Mouse (Mus musculus) MEL (cell line): ENCODE results near the gene Clec14a.
"Not testable (repeated sequence)": the region's sequence is repeated elsewhere in the genome, so short reads cannot be mapped to it uniquely, and the experiment has no call there.

Experiments used
- CHD2 ChIP-seq: IDR thresholded peaks from 2 replicates; pipeline ENCODE4 v1.6.1; 2011; ENCODE audit warnings: low read length, improper control_type of control experiment
- CTCF ChIP-seq, 3 experiments: IDR thresholded peaks in 2 of 3; conservative IDR thresholded peaks in 1 of 3; 2 replicates each; pipeline ENCODE4 v1.5.1; 2011 to 2012; ENCODE audit warnings: low read length in 3 of 3, low read depth in 2 of 3, mild to moderate bottlenecking in 2 of 3, improper control_type of control experiment in 1 of 3, inconsistent platforms in 1 of 3, mixed read lengths in 1 of 3, moderate library complexity in 1 of 3; ENCODE audit not compliant: control insufficient read depth in 1 of 3, insufficient read depth in 1 of 3, poor library complexity in 1 of 3, severe bottlenecking in 1 of 3
- EP300 ChIP-seq, 2 experiments: IDR thresholded peaks; 2 replicates each; pipeline ENCODE4 v1.6.1; 2011; ENCODE audit warnings: improper control_type of control experiment in 2 of 2, low read length in 2 of 2, low read depth in 1 of 2, mild to moderate bottlenecking in 1 of 2
- GATA1 ChIP-seq: IDR thresholded peaks from 2 replicates; pipeline ENCODE4 v1.6.1; 2011; ENCODE audit warnings: low read depth, low read length, improper control_type of control experiment
- HCFC1 ChIP-seq: IDR thresholded peaks from 2 replicates; pipeline ENCODE4 v1.6.1; 2012; ENCODE audit warnings: low read depth, mild to moderate bottlenecking, inconsistent platforms, low read length, improper control_type of control experiment, moderate library complexity
- KAT2A ChIP-seq: conservative IDR thresholded peaks from 2 replicates; pipeline ENCODE4 v1.6.1; 2012; ENCODE audit warnings: low read depth, low read length, improper control_type of control experiment, inconsistent platforms
- MYC ChIP-seq: IDR thresholded peaks from 2 replicates; pipeline ENCODE4 v1.6.1; 2011; ENCODE audit warnings: low read depth, mild to moderate bottlenecking, low read length, improper control_type of control experiment, moderate library complexity
- POLR2A ChIP-seq, 2 experiments: IDR thresholded peaks; 2 replicates each; pipeline ENCODE4 v1.6.1; 2011 to 2012; ENCODE audit warnings: low read length in 2 of 2, mild to moderate bottlenecking in 2 of 2, control low read depth in 1 of 2, improper control_type of control experiment in 1 of 2, low read depth in 1 of 2, moderate library complexity in 1 of 2; ENCODE audit not compliant: control insufficient read depth in 1 of 2, insufficient read depth in 1 of 2, poor library complexity in 1 of 2
- POLR2AphosphoS2 ChIP-seq: IDR thresholded peaks from 2 replicates; pipeline ENCODE4 v1.6.1; 2011; ENCODE audit warnings: low read length, improper control_type of control experiment
- TAL1 ChIP-seq: IDR thresholded peaks from 2 replicates; pipeline ENCODE4 v1.6.1; 2012; ENCODE audit warnings: mild to moderate bottlenecking, inconsistent platforms, low read length, moderate library complexity, mixed read lengths
- USF1 ChIP-seq: IDR thresholded peaks from 2 replicates; pipeline ENCODE4 v1.6.1; 2014; ENCODE audit warnings: low read depth, mild to moderate bottlenecking, inconsistent platforms, low read length, improper control_type of control experiment, moderate library complexity
- ZC3H11A ChIP-seq: IDR thresholded peaks from 2 replicates; pipeline ENCODE4 v1.6.1; 2012; ENCODE audit warnings: low read depth, mild to moderate bottlenecking, inconsistent platforms, low read length, improper control_type of control experiment
- ZNF384 ChIP-seq: IDR thresholded peaks from 2 replicates; pipeline ENCODE4 v1.6.1; 2012; ENCODE audit warnings: low read depth, mild to moderate bottlenecking, inconsistent platforms, low read length, improper control_type of control experiment

DNA sequence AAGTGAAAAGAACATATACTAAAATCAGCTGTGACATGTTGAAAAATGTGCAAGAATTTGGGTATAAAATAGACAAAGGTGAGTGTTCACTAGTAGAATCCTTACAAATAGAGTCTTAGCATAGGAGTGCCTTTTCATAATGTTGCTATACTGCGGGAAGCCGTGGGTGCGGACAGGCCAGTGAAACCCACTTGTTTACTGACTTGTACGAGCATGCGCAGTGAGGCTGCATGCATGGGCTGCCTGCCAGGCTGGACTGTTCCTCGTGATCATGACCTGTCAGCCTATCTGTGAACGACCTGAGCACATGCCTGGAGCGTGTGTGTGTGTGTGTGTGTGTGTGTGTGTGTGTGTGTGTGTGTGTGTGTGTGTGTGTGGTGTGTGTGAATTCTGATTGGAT, 37.3 kb upstream of the Clec14a start:
- TF ChIP-seq POLR2AphosphoS2; CTCF (IDR thresholded peaks at IDR 0.05 in 2 of 3, conservative IDR thresholded peaks at IDR 0.05 in 1 of 3; ENCODE audit: control insufficient read depth in 1 of 3, insufficient read depth in 1 of 3, low read depth in 2 of 3, low read length in 3 of 3, poor library complexity in 1 of 3, severe bottlenecking in 1 of 3); KAT2A; ZNF384; ZC3H11A; MYC; EP300 (IDR thresholded peaks at IDR 0.05; ENCODE audit: low read depth in 1 of 2, low read length in 2 of 2); GATA1; CHD2; TAL1; USF1; POLR2A (IDR thresholded peaks at IDR 0.05; ENCODE audit: control insufficient read depth in 1 of 2, insufficient read depth in 1 of 2, low read depth in 1 of 2, low read length in 2 of 2, poor library complexity in 1 of 2); HCFC1: not testable (repeated sequence)
